In the genomic region with DNA sequence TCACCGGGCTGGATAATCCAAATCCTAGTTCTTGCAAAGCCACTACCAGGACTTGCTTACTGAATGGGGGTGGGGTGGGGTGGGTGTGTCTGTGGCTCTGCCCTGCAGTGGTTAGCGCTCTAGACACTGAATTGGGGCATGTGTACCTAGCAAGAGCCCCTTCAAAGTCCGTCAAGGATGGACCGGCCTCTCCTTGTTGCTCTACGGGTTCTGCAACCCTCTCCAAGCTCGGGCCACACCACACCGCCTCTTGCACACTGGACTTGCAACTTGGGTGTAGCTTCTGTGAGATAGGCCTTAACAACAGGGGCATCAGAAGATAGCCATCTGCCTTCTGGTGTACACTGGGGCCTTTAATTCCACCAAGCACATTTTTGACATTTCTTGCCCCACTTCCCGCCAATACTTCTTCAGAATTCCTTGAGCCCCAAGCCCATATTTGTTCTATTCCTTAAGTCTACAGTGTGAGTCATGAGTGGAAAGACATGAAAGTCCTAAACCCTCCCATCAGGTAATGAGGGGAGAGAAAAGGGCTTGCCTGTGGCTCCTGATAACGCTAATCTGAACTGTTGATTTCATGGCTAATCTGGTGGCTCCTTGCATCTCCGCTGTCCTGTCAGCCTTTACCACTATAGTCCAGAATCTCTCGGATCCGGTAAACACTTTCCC, we compare ENCODE assay signal across 24 mouse cellular contexts.
DNase-seq lines count a peak whose midpoint lies in the region; ATAC-seq and TF ChIP-seq lines count a peak whose summit lies in the region.
"Had no signal": no experiment of that assay in that cellular context is flagged by ENCODE, and none has a peak within 500 bp of the region (broad histone marks: within the 10 kb centered on the region; RNA-seq: fewer than 3 reads in every experiment).

No protein-coding gene starts in this region.

- no peaks in the 10 kb centered on the region for H3K36me3 ChIP-seq in limb, embryonic 15.5 days
- no peaks in the 10 kb centered on the region for H3K36me3 ChIP-seq in limb, embryonic 10.5 days
- no peaks in the 10 kb centered on the region for H3K36me3 ChIP-seq in lung, postnatal 0 days (ENCODE audit: insufficient read depth, low read length)
- no peaks in the 10 kb centered on the region for H3K36me3 ChIP-seq in intestine, postnatal 0 days (ENCODE audit: control insufficient read depth, insufficient read depth)
- no peaks in the 10 kb centered on the region for H3K36me3 ChIP-seq in stomach, postnatal 0 days (ENCODE audit: control insufficient read depth, insufficient read depth, low read length)
- H3K36me3 ChIP-seq: heart, embryonic 13.5 days; liver, embryonic 13.5 days; neural tube, embryonic 12.5 days had no signal

- H3K4me3 ChIP-seq in limb, embryonic 15.5 days, result no peak overlapping the region
- no peak overlapping the region for H3K4me3 ChIP-seq in limb, embryonic 10.5 days
- H3K4me3 ChIP-seq in lung, postnatal 0 days (ENCODE audit: low read depth, low read length), result no peak overlapping the region
- H3K4me3 ChIP-seq in intestine, postnatal 0 days (ENCODE audit: low read depth, low read length), result no peak overlapping the region
- H3K4me3 ChIP-seq in stomach, postnatal 0 days (ENCODE audit: low read depth, low read length), result no peak overlapping the region
- H3K4me3 ChIP-seq in cerebellum, adult 2 months (replicated peaks; ENCODE audit: insufficient read depth, low read depth, low read length), result no peak overlapping the region
- H3K4me3 ChIP-seq: erythroblast, embryonic 14.5 days; heart, embryonic 13.5 days; layer of hippocampus, adult 2 months; liver, embryonic 13.5 days; neural tube, embryonic 12.5 days had no signal

- peaks cover 2% of the 10 kb centered on the region for H3K4me1 ChIP-seq in limb, embryonic 15.5 days
- H3K4me1 ChIP-seq in limb, embryonic 10.5 days, result no peaks in the 10 kb centered on the region
- peaks cover 11% of the 10 kb centered on the region; the same call in 1 of the 2 replicates for H3K4me1 ChIP-seq in lung, postnatal 0 days (ENCODE audit: insufficient read depth, low read depth, low read length)
- H3K4me1 ChIP-seq in intestine, postnatal 0 days (replicated peaks; ENCODE audit: control insufficient read depth, insufficient read depth, low read length), result peaks cover 6% of the 10 kb centered on the region; the same call in 1 of the 2 replicates
- peaks cover 5% of the 10 kb centered on the region; the same call in 1 of the 2 replicates for H3K4me1 ChIP-seq in stomach, postnatal 0 days (replicated peaks; ENCODE audit: control insufficient read depth, insufficient read depth)
- no peaks in the 10 kb centered on the region for H3K4me1 ChIP-seq in cerebellum, adult 2 months (ENCODE audit: control insufficient read depth, insufficient read depth, low read length)
- H3K4me1 ChIP-seq: liver, embryonic 13.5 days; neural tube, embryonic 12.5 days had no signal

- no peak overlapping the region for H3K9ac ChIP-seq in limb, embryonic 15.5 days
- H3K9ac ChIP-seq in lung, postnatal 0 days (replicated peaks; ENCODE audit: low read depth), result no peak overlapping the region
- no peak overlapping the region for H3K9ac ChIP-seq in intestine, postnatal 0 days (ENCODE audit: low read depth, low read length)
- H3K9ac ChIP-seq in stomach, postnatal 0 days (ENCODE audit: low read length), result no peak overlapping the region
- H3K9ac ChIP-seq: forebrain, postnatal 0 days; heart, embryonic 13.5 days; hindbrain, embryonic 14.5 days; liver, embryonic 13.5 days; neural tube, embryonic 12.5 days had no signal

- peak overlapping the region; percentile 38; the same call in 1 of the 2 replicates for H3K27ac ChIP-seq in limb, embryonic 15.5 days
- H3K27ac ChIP-seq in limb, embryonic 10.5 days, result no peak overlapping the region
- H3K27ac ChIP-seq in lung, postnatal 0 days (ENCODE audit: low read length), result peak overlapping the region; percentile 72
- H3K27ac ChIP-seq in intestine, postnatal 0 days (ENCODE audit: low read depth, low read length), result peak overlapping the region; percentile 65
- H3K27ac ChIP-seq in stomach, postnatal 0 days (replicated peaks), result peak overlapping the region; percentile 82
- no peak overlapping the region for H3K27ac ChIP-seq in cerebellum, adult 2 months (ENCODE audit: insufficient read depth, low read length)
- H3K27ac ChIP-seq: heart, embryonic 13.5 days; hindbrain, embryonic 14.5 days; layer of hippocampus, adult 2 months; liver, embryonic 13.5 days; neural tube, embryonic 12.5 days had no signal

- no peak for DNase-seq in limb, embryonic 10.5 days (ENCODE audit: low spot score)
- DNase-seq in lung, postnatal 0 days (ENCODE audit: low spot score), result peak; percentile 79
- no peak for DNase-seq in lung, postnatal 14 days
- peak; percentile 65 for DNase-seq in stomach, postnatal 0 days (ENCODE audit: low spot score)
- DNase-seq in cerebellum, adult 2 months, result no peak
- DNase-seq: adrenal gland, postnatal 14 days; cerebellum, adult 11 months; cerebellum, adult 9-11 months; forebrain, postnatal 0 days; heart, postnatal 10 days; kidney, adult 2 months; kidney, postnatal 36 days; liver, embryonic 13.5 days; right cerebral cortex, adult 18-20 months; thymus, postnatal 14 days had no signal

- H3K9me3 ChIP-seq in limb, embryonic 15.5 days, result no peaks in the 10 kb centered on the region
- H3K9me3 ChIP-seq in limb, embryonic 10.5 days (replicated peaks), result no peaks in the 10 kb centered on the region
- no peaks in the 10 kb centered on the region for H3K9me3 ChIP-seq in lung, postnatal 0 days (ENCODE audit: low read length)
- no peaks in the 10 kb centered on the region for H3K9me3 ChIP-seq in intestine, postnatal 0 days (ENCODE audit: control insufficient read depth)
- no peaks in the 10 kb centered on the region for H3K9me3 ChIP-seq in stomach, postnatal 0 days (ENCODE audit: control insufficient read depth, low read length)
- H3K9me3 ChIP-seq: heart, embryonic 13.5 days; liver, embryonic 13.5 days; neural tube, embryonic 12.5 days had no signal

- no peak for TF ChIP-seq POLR2A in cerebellum, adult 2 months (IDR thresholded peaks at IDR 0.05; ENCODE audit: borderline replicate concordance, insufficient read depth, low read length)

- H3K4me2 ChIP-seq in limb, embryonic 15.5 days, result no peak overlapping the region
- H3K4me2 ChIP-seq in lung, postnatal 0 days (replicated peaks; ENCODE audit: low read depth, low read length), result 0 out of 2 replicates have a peak overlapping the region, but pooled peaks have one; percentile 5
- no peak overlapping the region for H3K4me2 ChIP-seq in intestine, postnatal 0 days (replicated peaks; ENCODE audit: low read depth)
- no peak overlapping the region for H3K4me2 ChIP-seq in stomach, postnatal 0 days (replicated peaks; ENCODE audit: low read depth)
- H3K4me2 ChIP-seq: heart, embryonic 13.5 days; hindbrain, embryonic 14.5 days; liver, embryonic 13.5 days; neural tube, embryonic 12.5 days had no signal

- WGBS in limb, embryonic 15.5 days, result 84% methylated on average over 12 of the region's 12 CpGs
- 94% methylated on average over 12 of the region's 12 CpGs for WGBS in limb, embryonic 10.5 days
- 62% methylated on average over 12 of the region's 12 CpGs for WGBS in lung, postnatal 0 days
- WGBS in intestine, postnatal 0 days, result 45% methylated on average over 12 of the region's 12 CpGs
- 63% methylated on average over 12 of the region's 12 CpGs for WGBS in stomach, postnatal 0 days
- WGBS in cerebellum, adult 2 months, result 95% methylated on average over 12 of the region's 12 CpGs

- peak; percentile 79; the same call in 1 of the 2 replicates for TF ChIP-seq EP300 in lung, postnatal 0 days (IDR thresholded peaks at IDR 0.05)
- no peak for TF ChIP-seq EP300 in stomach, postnatal 0 days (optimal IDR thresholded peaks at IDR 0.05)

- no peak for ATAC-seq in limb, embryonic 15.5 days (ENCODE audit: insufficient number of reproducible peaks, low FRiP score, low TSS enrichment, low read depth)
- peak; percentile 76 for ATAC-seq in lung, postnatal 0 days
- no peak for ATAC-seq in intestine, postnatal 0 days
- peak; percentile 24 for ATAC-seq in stomach, postnatal 0 days (ENCODE audit: low FRiP score, low TSS enrichment)
- ATAC-seq in megakaryocyte-erythroid progenitor cell, adult 5-6 weeks (replicated peaks; ENCODE audit: low FRiP score, low TSS enrichment, poor library complexity, severe bottlenecking), result no peak
- ATAC-seq: forebrain, postnatal 0 days; midbrain, embryonic 16.5 days had no signal

- no peaks in the 10 kb centered on the region for H3K27me3 ChIP-seq in limb, embryonic 15.5 days
- no peaks in the 10 kb centered on the region for H3K27me3 ChIP-seq in limb, embryonic 10.5 days (ENCODE audit: low read depth, poor library complexity, severe bottlenecking)
- no peaks in the 10 kb centered on the region for H3K27me3 ChIP-seq in lung, postnatal 0 days (replicated peaks; ENCODE audit: insufficient read depth, low read length)
- no peaks in the 10 kb centered on the region for H3K27me3 ChIP-seq in intestine, postnatal 0 days (replicated peaks; ENCODE audit: control insufficient read depth, insufficient read depth, low read length)
- H3K27me3 ChIP-seq in stomach, postnatal 0 days (ENCODE audit: control insufficient read depth, insufficient read depth, low read length), result no peaks in the 10 kb centered on the region
- H3K27me3 ChIP-seq in cerebellum, adult 2 months (ENCODE audit: control insufficient read depth, insufficient read depth, low read length), result no peaks in the 10 kb centered on the region
- H3K27me3 ChIP-seq: heart, embryonic 13.5 days; liver, embryonic 13.5 days; neural tube, embryonic 12.5 days had no signal

- no peak for TF ChIP-seq CTCF in lung, postnatal 0 days (IDR thresholded peaks at IDR 0.05)
- no peak for TF ChIP-seq CTCF in intestine, postnatal 0 days (IDR thresholded peaks at IDR 0.05; ENCODE audit: low read depth)
- no peak for TF ChIP-seq CTCF in stomach, postnatal 0 days (IDR thresholded peaks at IDR 0.05; ENCODE audit: low read depth)
- no peak for TF ChIP-seq CTCF in cerebellum, adult 2 months (IDR thresholded peaks at IDR 0.05; ENCODE audit: borderline replicate concordance, insufficient read depth, low read depth, low read length)

Comparison
In these comparisons a context has a peak if more than half of its experiments do, and no peak if none do; other contexts are left out.
1. H3K27ac ChIP-seq: peak in limb, embryonic 15.5 days (single experiment), lung, postnatal 0 days (single experiment), intestine, postnatal 0 days (single experiment) and stomach, postnatal 0 days (single experiment); none in limb, embryonic 10.5 days (single experiment) and cerebellum, adult 2 months (single experiment).
2. DNase-seq: peak in lung, postnatal 0 days (single experiment) and stomach, postnatal 0 days (single experiment); none in limb, embryonic 10.5 days (single experiment), lung, postnatal 14 days (single experiment) and cerebellum, adult 2 months (0 of 2).
3. ATAC-seq: peak in lung, postnatal 0 days (single experiment) and stomach, postnatal 0 days (single experiment); none in limb, embryonic 15.5 days (single experiment), intestine, postnatal 0 days (single experiment) and megakaryocyte-erythroid progenitor cell, adult 5-6 weeks (single experiment).